Mouse (Mus musculus) colon, adult 2 months (tissue): ENCODE data around the gene Chit1. TPM values are rescaled to one million over a fixed set of nuclear protein-coding genes. Genes with fewer than 3 reads are reported as not detected.

Experiments
- polyA plus RNA-seq: library from polyadenylated mRNA; depleted of rRNA; stranded (reverse); fragments of >200 nt; gene quantifications from 2 replicates; pipeline ENCODE4 v1.2.3, GENCODE M21; 2012; rRNA removed

The Chit1 gene
- polyA plus RNA-seq: 0.38 and 0.57 TPM in 2 replicates

GRCm38 (mm10) chr1:134110979-134111378 lies at the start of gene Chit1:
Chit1 (plus strand) TSS chr1:134111242.

GRCm38 (mm10) chr1:134078802-134079476 lies 32.1 kb upstream of the Chit1 start, which contains the start of gene Btg2:
Btg2 (minus strand) TSS chr1:134079120.

GRCm38 (mm10) chr1:134182025-134182424 lies 71.0 kb downstream of the Chit1 start, which contains the start of gene Chil1:
Chil1 (plus strand) TSS chr1:134182176.

GRCm38 (mm10) chr1:134193126-134193525 lies 82.1 kb downstream of the Chit1 start, which contains the start of gene Mybph:
Mybph (plus strand) TSS chr1:134193448.

Other genes starting within 250 kb of the Chit1 start
- gene Optc, start 203.2 kb upstream of the Chit1 start, polyA plus RNA-seq: 11.7 and 15.8 TPM in 2 replicates
- gene Prelp, start 189.8 kb upstream of the Chit1 start, polyA plus RNA-seq: 33.6 and 37.7 TPM in 2 replicates
- gene Fmod, start 74.0 kb upstream of the Chit1 start, polyA plus RNA-seq: 1.3 and 2.7 TPM in 2 replicates
- gene Btg2, start 32.1 kb upstream of the Chit1 start, polyA plus RNA-seq: 98.3 and 133 TPM in 2 replicates
- gene Chil1, start 70.9 kb downstream of the Chit1 start, polyA plus RNA-seq: 0.13 and 0.91 TPM in 2 replicates
- gene Mybph, start 82.2 kb downstream of the Chit1 start, polyA plus RNA-seq: 0.07 and 0.19 TPM in 2 replicates
- gene Adora1, start 124.2 kb downstream of the Chit1 start, polyA plus RNA-seq: 4.7 and 5.3 TPM in 2 replicates
- not detected in 2 replicates for gene Myog, start 178.7 kb downstream of the Chit1 start, polyA plus RNA-seq
- gene Ppfia4, start 221.7 kb downstream of the Chit1 start, polyA plus RNA-seq: 4.4 and 9.9 TPM in 2 replicates